Mouse (Mus musculus) embryonic facial prominence, embryonic 12.5 days (tissue): ENCODE measurements around the gene Nkx1-1. TPM values are rescaled to one million over a fixed set of nuclear protein-coding genes. Genes with fewer than 3 reads are reported as not detected.
A peak's percentile ranks its signal among the peaks of the same experiment; 100 is the strongest.

Source experiments
- ATAC-seq: fragments of 200-750 bp; cut with Nextera tagmentation; 2 replicates; pipeline ENCODE4 v1.8.0; 2017; ENCODE audit not compliant: insufficient number of reproducible peaks, insufficient read depth, low FRiP score, low TSS enrichment
- H3K27ac ChIP-seq: fragments of 300-500 bp; sonication (generic); 2 replicates; pipeline ENCODE4 v1.5.1; 2016; ENCODE audit warnings: mild to moderate bottlenecking
- H3K27me3 ChIP-seq: fragments of 300-500 bp; sonication (generic); 2 replicates; pipeline ENCODE4 v1.6.1; 2016; ENCODE audit warnings: mild to moderate bottlenecking, moderate library complexity
- H3K36me3 ChIP-seq: fragments of 300-500 bp; sonication (generic); 2 replicates; pipeline ENCODE4 v1.6.1; 2016; ENCODE audit warnings: mild to moderate bottlenecking
- H3K4me1 ChIP-seq: fragments of 300-500 bp; sonication (generic); 2 replicates; pipeline ENCODE4 v1.6.1; 2016
- H3K4me2 ChIP-seq: fragments of 300-500 bp; sonication (generic); replicated peaks from 2 replicates; pipeline ENCODE4 v1.6.1; 2016; ENCODE audit warnings: mild to moderate bottlenecking, moderate library complexity
- H3K4me3 ChIP-seq: fragments of 300-500 bp; sonication (generic); 2 replicates; pipeline ENCODE4 v1.5.1; 2016; ENCODE audit warnings: mild to moderate bottlenecking
- H3K9ac ChIP-seq: fragments of 300-500 bp; sonication (generic); 2 replicates; pipeline ENCODE4 v1.6.1; 2016; ENCODE audit warnings: mild to moderate bottlenecking, moderate library complexity
- H3K9me3 ChIP-seq: fragments of 300-500 bp; sonication (generic); 2 replicates; pipeline ENCODE4 v1.6.1; 2016; ENCODE audit warnings: mild to moderate bottlenecking, moderate library complexity
- WGBS: fragments of 180-500 bp; shearing (Covaris S2); methylation state at CpG from one replicate; pipeline ENCODE4 v1.1.7; 2016; 5-methylcytosine and 5-hydroxymethylcytosine counted together
- polyA plus RNA-seq: library from polyadenylated mRNA; unstranded; fragments of >200 nt; fragmentation: Nextera tagmentation; extraction: Ambion mirVana; gene quantifications from 2 replicates; pipeline ENCODE4 v1.2.1, GENCODE M21; 2016

The Nkx1-1 gene
- polyA plus RNA-seq, 1 experiment from 2014 or later: not detected

DNA sequence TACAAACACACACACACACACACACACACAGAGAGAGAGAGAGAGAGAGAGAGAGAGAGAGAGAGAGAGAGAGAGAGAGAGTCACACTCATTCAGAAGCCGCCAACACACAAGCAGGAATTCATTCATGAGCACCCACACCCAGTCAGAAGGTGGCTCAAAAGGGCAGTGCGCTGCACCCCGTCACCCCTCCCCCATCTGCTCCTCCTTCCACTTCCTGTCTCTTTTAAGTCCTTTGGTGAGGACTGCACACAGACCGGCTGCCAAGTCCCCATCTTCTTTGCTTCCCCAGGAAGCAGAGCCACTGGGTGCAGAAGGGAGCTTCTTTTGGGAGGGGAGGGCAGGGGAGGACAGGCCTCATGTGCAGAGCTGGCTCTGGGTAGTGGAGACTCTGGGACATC lies 2.2 kb upstream of the Nkx1-1 start:
- 0% methylated on average over 3 of the region's 4 CpGs for WGBS
- Histone ChIP-seq H3K4me1 (peaks cover 23% of the 10 kb centered on the region), H3K9me3 (no peaks in the 10 kb centered on the region), H3K36me3 (no peaks in the 10 kb centered on the region), H3K4me3 (no peak overlapping the region), H3K9ac (no peak overlapping the region), H3K27me3 (peaks cover 93% of the 10 kb centered on the region), H3K4me2 (no peak overlapping the region), H3K27ac (no peak overlapping the region)
- ATAC-seq: no peak

DNA sequence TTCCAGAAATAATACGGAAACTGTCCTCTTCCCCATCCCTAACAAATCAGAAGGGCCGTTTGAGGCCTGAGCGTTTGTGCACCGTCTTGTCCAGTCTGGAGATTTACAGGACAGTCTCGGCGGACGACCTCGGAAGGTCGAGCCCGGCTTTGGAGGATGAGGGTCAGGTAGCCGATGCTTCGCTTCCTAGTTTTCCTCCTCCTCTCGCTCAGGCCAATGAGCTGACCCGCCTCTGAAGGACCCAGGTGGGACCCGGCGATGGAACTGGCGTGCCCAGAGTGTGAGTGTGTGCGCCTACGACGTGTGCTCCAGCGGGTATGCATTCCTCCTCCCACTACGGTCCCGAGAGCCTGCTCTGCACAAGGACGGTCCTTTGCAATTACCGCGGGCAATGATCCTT lies 1.4 kb upstream of the Nkx1-1 start:
- peaks cover 29% of the 10 kb centered on the region for H3K4me1 ChIP-seq
- H3K4me2 ChIP-seq: no peak overlapping the region
- no peak overlapping the region for H3K27ac ChIP-seq
- no peaks in the 10 kb centered on the region for H3K36me3 ChIP-seq
- H3K4me3 ChIP-seq: no peak overlapping the region
- H3K27me3 ChIP-seq: peaks cover 96% of the 10 kb centered on the region
- H3K9me3 ChIP-seq: no peaks in the 10 kb centered on the region
- no peak for ATAC-seq
- H3K9ac ChIP-seq: no peak overlapping the region
- 1% methylated on average over 26 of the region's 26 CpGs for WGBS

DNA sequence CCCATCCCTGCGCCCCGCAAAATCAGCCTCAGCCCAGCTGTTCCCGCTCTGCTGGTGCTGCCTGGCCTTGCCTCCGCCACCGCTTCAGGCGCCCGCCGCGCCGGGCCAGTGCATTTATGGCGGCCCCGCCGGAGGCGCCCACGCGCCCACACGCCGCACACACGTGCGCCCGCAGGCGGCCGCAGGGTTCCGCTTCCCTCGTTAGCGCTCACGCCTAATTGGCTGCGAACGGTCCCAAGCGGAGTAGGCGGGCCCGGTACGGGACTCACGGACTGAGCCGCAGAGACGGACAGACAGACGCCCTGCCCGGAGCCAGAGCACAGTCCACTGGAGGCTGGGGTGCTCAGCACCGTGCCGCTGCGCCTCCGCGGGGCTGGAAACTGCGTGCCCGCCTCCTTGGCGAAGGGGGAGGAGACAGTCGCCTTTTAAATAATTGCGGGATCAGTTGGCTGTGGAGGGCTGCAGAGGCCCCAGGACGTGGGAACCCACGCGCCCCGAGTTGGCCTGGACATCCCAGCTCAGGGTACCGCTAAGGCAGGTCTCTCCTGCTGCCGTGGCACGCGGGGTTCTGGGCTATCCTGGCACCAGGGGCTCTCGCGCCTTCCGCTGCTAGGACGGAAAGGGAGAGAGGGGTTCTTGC lies 485 bp upstream of the Nkx1-1 start:
- H3K27ac ChIP-seq: no peak overlapping the region
- H3K36me3 ChIP-seq: no peaks in the 10 kb centered on the region
- H3K27me3 ChIP-seq: peaks cover 98% of the 10 kb centered on the region
- WGBS: under 1% methylated on average over 54 of the region's 60 CpGs
- peaks cover 29% of the 10 kb centered on the region for H3K4me1 ChIP-seq
- 0 out of 2 replicates have a peak overlapping the region, but pooled peaks have one; percentile 9 for H3K9ac ChIP-seq
- peak overlapping the region; percentile 28 for H3K4me3 ChIP-seq
- H3K4me2 ChIP-seq: peak overlapping the region; percentile 44
- ATAC-seq: no peak
- H3K9me3 ChIP-seq: no peaks in the 10 kb centered on the region

DNA sequence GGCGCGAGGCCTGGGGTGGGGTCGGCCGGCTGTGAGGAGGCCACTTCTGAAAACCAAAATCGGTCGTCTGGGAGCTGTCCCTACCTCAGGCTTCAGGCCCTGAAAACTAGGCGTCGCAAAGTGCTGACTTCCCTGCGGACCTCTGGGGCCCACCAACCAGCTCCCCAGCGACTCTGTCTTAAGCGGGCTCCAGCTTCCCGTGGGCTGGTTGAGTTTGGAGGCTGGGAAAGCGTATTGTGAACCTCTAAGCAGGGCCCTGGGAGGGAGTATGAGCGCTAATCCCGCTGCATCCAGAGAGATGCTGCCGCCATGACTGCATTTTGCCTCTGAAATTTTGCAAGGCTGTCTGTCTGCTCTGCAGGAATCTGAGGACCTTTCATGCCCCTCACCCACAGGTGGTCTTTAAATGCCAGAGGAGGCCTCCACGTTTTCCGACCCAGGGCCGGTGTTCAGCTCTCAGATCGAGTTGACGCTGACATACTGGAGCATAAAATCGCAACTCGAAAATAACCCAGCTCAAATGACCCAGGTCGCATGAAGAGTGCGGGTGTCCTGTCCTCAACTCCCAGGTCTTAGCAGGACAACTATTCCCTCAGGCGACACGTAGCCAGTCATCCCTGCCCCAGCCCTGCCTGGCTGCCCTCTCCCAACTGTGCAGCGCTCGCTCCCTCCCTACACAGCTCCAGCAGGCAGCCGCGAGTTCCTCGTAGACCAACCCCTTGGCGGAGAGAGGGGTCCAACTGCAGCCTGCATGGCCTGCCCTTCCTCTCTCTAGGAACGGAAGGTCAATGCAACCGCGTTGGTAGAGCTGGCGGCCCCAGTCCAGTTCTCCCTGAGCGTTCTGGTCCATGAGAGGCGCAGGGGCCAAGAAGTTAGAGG lies 1.5 kb downstream of the Nkx1-1 start:
- Histone ChIP-seq H3K9me3 (0 out of 2 replicates have a peak, but pooled peaks cover 3% of the 10 kb centered on the region), H3K36me3 (no peaks in the 10 kb centered on the region), H3K4me1 (peaks cover 29% of the 10 kb centered on the region), H3K27ac (no peak overlapping the region), H3K4me2 (no peak overlapping the region), H3K4me3 (0 out of 2 replicates have a peak overlapping the region, but pooled peaks have one; percentile 3), H3K27me3 (peaks cover 100% of the 10 kb centered on the region), H3K9ac (no peak overlapping the region)
- WGBS: under 1% methylated on average over 39 of the region's 39 CpGs
- ATAC-seq: no peak

DNA sequence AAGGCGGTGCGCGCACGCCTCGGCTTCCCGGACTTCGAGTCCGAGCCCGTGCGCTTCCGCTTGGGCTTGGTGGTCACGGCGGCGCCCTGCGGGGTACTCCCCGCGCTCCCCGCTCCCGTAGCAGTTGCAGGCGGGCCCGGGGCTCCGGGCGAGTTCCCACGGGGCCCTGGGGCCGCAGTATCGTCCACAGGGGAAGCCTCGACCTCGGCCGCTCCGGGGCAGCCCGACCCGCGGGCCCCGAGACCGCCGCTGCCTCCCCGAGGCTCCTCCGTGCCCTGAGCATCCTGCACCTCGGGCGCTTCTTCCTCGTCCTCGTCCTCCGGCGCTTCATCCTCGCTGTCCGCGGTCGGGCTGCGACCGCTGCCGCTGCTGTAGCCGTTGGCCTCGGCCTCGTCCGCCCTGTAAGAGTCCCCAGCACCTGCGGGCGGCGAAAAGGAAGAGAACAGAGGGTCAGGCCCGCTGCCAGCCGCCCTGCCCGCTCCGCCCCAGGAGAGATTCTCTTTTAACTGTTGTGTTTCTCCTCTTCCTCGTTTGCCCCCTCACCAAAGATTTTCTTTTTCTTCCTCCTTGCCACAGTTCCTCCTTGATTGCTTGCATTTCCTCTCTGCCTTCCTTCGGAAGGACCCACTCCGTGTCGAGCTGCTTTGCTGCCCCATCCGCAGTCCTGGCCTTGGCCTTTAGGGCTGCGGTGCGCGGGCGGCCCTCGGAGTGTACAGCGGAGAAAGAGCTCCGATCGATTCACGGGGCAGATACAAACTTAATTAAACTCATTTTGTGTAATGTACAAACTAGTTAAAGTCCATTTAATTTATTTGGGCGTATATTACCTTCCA lies 2.4 kb downstream of the Nkx1-1 start:
- WGBS: under 1% methylated on average over 69 of the region's 77 CpGs
- H3K27ac ChIP-seq: no peak overlapping the region
- H3K9ac ChIP-seq: no peak overlapping the region
- no peaks in the 10 kb centered on the region for H3K36me3 ChIP-seq
- no peak for ATAC-seq
- 0 out of 2 replicates have a peak, but pooled peaks cover 3% of the 10 kb centered on the region for H3K9me3 ChIP-seq
- peaks cover 29% of the 10 kb centered on the region for H3K4me1 ChIP-seq
- H3K4me2 ChIP-seq: peak overlapping the region; percentile 42
- H3K27me3 ChIP-seq: peaks cover 100% of the 10 kb centered on the region
- peak overlapping the region; percentile 20 for H3K4me3 ChIP-seq

DNA sequence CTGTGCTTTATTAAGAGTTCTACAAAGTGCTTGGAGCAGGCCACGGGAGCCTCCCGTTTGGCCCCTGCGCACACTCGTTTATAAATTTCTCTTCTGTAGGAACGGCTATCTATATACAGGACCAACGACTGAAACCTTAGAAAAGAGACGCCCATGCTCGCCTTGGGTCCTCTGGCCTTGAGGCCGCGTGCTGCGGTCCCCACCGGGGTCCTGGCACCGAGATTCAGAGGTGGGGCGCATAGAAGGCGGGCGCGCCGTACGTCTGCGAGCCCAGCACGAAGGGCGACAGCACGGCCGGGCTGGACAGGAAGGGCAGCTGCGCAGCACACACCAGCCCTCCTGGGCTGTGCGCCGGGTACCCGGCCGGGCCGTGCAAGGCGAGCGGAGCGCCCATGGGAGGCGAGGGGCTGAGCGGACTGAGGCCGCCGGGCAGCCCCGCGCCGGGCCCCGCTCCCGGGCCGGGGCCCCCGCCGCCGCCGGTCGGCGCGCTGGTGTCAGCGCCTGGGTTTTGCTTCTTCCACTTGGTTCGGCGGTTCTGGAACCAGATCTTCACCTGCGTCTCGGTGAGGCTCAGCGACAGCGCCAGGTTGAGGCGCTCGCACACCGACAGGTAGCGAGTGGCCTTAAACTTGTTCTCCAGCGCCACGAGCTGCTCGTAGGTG lies 3.1 kb downstream of the Nkx1-1 start:
- Histone ChIP-seq H3K4me3 (peak overlapping the region; percentile 20), H3K27me3 (peaks cover 95% of the 10 kb centered on the region), H3K9ac (no peak overlapping the region), H3K27ac (no peak overlapping the region), H3K4me2 (peak overlapping the region; percentile 42), H3K36me3 (no peaks in the 10 kb centered on the region), H3K4me1 (peaks cover 29% of the 10 kb centered on the region), H3K9me3 (0 out of 2 replicates have a peak, but pooled peaks cover 3% of the 10 kb centered on the region)
- under 1% methylated on average over 63 of the region's 64 CpGs for whole genome bisulfite sequencing
- ATAC-seq: no peak

DNA sequence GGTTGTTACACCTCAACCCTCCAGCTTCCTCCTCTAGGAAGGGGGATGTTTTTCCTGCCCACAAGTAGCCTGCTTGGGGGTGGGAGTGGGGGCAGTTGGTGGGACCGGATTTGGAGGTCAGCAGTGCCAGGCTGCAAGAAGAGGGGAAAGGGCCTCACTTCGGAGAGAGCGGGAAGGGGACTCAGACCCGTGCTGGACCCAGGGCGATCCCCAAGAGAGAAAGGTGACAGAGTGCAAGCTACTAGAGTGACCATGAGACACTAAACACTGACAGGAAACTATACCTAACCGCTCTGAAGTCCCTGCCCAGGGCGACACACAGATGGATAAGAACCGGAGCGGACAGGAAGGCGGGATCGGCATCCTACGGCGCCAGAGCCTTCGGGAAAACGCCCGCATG lies 3.7 kb downstream of the Nkx1-1 start:
- H3K4me1 ChIP-seq: peaks cover 29% of the 10 kb centered on the region
- H3K36me3 ChIP-seq: no peaks in the 10 kb centered on the region
- no peak overlapping the region for H3K27ac ChIP-seq
- H3K9ac ChIP-seq: no peak overlapping the region
- H3K9me3 ChIP-seq: 0 out of 2 replicates have a peak, but pooled peaks cover 3% of the 10 kb centered on the region
- ATAC-seq: no peak
- no peak overlapping the region for H3K4me2 ChIP-seq
- H3K4me3 ChIP-seq: 0 out of 2 replicates have a peak overlapping the region, but pooled peaks have one; percentile 20
- 1% methylated on average over 16 of the region's 16 CpGs for WGBS
- peaks cover 93% of the 10 kb centered on the region for H3K27me3 ChIP-seq

DNA sequence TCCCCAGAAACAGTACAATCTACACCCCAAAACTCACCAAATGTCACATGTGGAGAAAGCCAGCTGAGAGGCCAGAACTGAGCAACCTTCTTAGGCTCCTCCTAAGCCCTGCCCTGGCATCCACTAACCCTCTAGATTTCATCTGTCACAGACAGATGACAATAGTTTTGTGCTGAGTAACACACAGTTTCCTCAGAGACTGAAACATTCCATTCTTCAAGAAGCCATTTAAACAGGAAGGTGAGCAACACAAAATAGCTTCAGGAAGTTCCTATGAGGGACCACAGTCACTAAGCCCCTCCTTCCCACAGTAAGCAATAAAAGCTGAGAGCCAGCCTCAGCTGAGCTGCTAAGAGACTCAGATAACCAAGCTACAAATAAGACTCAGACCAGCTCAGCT lies 6.3 kb downstream of the Nkx1-1 start:
- H3K4me1 ChIP-seq: peaks cover 14% of the 10 kb centered on the region; the same call in 1 of the 2 replicates
- no peak overlapping the region for H3K4me2 ChIP-seq
- no peaks in the 10 kb centered on the region for H3K36me3 ChIP-seq
- H3K9ac ChIP-seq: no peak overlapping the region
- H3K9me3 ChIP-seq: 0 out of 2 replicates have a peak, but pooled peaks cover 3% of the 10 kb centered on the region
- peaks cover 66% of the 10 kb centered on the region for H3K27me3 ChIP-seq
- ATAC-seq: no peak
- no peak overlapping the region for H3K27ac ChIP-seq
- no peak overlapping the region for H3K4me3 ChIP-seq

DNA sequence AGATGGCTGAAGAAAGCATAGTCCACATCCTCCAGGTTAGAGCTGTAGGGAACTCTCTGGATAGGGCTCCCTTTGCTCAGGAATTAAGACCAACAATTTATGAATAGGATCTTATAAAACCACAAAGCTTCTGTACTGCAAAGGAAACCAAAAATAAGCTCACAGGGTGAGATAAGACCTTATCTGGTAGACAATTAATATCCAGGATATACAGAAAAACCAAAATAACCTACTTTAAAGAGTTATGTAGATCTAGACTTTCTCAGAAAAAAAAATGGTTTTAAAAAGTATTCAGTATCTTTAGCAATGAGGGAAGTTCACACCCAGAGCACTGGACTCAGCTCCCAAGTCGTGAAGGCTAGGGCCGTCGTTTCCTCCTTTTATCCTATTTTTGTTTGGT lies 13.5 kb downstream of the Nkx1-1 start:
- H3K9ac ChIP-seq: no peak overlapping the region
- ATAC-seq: no peak
- H3K4me3 ChIP-seq: no peak overlapping the region
- H3K27ac ChIP-seq: no peak overlapping the region
- H3K4me1 ChIP-seq: no peaks in the 10 kb centered on the region
- no peaks in the 10 kb centered on the region for H3K9me3 ChIP-seq
- peaks cover 2% of the 10 kb centered on the region for H3K27me3 ChIP-seq
- WGBS: 69% methylated on average over 3 of the region's 3 CpGs
- H3K36me3 ChIP-seq: peaks cover 11% of the 10 kb centered on the region
- no peak overlapping the region for H3K4me2 ChIP-seq

DNA sequence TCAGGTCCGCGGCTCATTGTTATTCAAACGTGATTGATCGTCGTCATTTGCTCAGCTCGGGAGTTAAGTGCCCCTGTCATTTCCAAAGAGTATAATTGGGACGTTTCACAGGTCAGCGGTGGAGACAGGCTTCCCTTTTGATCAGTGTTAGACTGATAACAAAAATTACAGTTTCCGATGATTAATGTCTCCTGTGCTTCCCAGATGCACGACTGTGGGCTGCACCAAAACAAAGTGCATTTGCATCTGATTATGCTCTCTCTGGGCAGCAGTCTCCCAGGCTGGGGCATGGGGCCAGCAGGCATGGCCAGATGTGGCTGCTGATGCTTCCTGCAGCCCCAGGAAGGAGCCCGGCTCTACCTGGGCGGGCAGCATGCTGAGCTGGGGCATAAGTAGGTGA lies 33.0 kb downstream of the Nkx1-1 start:
- no peaks in the 10 kb centered on the region for H3K4me1 ChIP-seq
- ATAC-seq: no peak
- no peak overlapping the region for H3K4me2 ChIP-seq
- H3K4me3 ChIP-seq: no peak overlapping the region
- no peak overlapping the region for H3K9ac ChIP-seq
- no peak overlapping the region for H3K27ac ChIP-seq
- no peaks in the 10 kb centered on the region for H3K9me3 ChIP-seq
- no peaks in the 10 kb centered on the region for H3K27me3 ChIP-seq
- H3K36me3 ChIP-seq: 0 out of 2 replicates have a peak, but pooled peaks cover 3% of the 10 kb centered on the region
- WGBS: 56% methylated on average over 12 of the region's 12 CpGs

DNA sequence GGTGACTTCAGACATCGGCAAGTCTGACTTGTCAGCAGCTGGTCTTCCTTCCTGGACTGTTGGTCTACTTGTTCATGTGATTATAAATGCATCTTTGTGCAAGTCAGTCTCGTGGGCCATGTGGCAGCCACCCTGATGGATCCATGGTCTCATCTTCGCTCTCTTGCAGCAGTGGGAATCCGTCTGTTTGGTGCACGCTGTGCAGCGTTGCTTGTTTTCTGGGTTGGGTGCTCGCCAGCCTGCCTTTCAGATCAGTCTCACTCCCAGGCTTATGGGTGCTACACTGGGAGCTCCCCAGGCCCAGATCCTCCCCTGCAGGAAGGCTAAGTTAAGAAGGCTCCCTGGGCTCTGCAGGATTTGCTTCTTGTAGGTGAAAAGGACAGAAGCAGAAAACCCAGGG lies 36.9 kb downstream of the Nkx1-1 start:
- WGBS: 88% methylated on average over 7 of the region's 7 CpGs
- Histone ChIP-seq H3K27ac (no peak overlapping the region), H3K9ac (no peak overlapping the region), H3K27me3 (no peaks in the 10 kb centered on the region), H3K4me2 (no peak overlapping the region), H3K4me3 (no peak overlapping the region), H3K36me3 (peaks cover 11% of the 10 kb centered on the region; the same call in 1 of the 2 replicates), H3K4me1 (no peaks in the 10 kb centered on the region), H3K9me3 (no peaks in the 10 kb centered on the region)
- ATAC-seq: no peak
